Mouse (Mus musculus) frontal cortex, postnatal 10 days (tissue): ENCODE data around the gene Gpr158.

Source experiments
- DNase-seq, 2 experiments: peaks; one replicate each; pipeline ENCODE4 v3.0.0; 2022; ENCODE audit warnings: low spot score in 2 of 2, mixed read lengths in 1 of 2

Gpr158 gene

DNA sequence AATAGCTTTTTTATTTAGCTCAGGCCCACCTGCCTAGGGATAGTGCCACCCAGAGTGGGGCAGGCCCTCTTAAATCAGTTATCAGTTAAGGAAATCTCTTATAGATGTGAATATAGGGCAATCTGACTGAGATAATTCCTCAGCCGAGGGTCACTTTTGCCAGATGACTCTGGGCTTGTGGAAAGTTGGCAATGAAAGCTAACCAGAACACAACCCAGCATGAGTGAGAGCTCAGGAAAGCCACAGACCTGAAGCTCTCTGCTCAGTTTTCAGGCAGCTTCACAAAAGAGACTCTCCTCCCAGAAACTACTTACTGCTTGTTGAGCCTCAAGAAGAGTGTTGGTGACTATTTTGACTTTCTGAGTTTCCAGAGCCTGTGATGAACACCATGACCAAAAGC lies 264.8 kb downstream of the Gpr158 start:
- no peak for DNase-seq

DNA sequence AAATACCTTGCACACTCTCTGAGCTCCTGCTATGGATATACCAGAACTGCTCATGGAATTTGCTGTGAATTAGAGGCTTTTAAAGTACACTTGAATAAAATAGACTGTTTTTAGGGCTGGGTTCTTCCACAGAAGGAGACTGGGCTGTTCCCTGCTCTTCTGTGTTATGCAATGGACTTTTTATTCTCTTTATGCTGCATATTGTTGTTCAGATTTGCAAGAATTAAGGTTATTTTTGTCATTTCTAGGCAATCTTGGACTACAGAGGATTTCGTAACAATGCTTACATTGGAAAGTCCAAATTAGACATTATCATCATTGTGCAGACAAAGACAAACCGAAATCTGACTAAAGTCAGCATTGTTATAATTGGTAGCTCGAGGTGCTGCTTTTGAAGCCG lies 298.4 kb downstream of the Gpr158 start:
- DNase-seq, result no peak

DNA sequence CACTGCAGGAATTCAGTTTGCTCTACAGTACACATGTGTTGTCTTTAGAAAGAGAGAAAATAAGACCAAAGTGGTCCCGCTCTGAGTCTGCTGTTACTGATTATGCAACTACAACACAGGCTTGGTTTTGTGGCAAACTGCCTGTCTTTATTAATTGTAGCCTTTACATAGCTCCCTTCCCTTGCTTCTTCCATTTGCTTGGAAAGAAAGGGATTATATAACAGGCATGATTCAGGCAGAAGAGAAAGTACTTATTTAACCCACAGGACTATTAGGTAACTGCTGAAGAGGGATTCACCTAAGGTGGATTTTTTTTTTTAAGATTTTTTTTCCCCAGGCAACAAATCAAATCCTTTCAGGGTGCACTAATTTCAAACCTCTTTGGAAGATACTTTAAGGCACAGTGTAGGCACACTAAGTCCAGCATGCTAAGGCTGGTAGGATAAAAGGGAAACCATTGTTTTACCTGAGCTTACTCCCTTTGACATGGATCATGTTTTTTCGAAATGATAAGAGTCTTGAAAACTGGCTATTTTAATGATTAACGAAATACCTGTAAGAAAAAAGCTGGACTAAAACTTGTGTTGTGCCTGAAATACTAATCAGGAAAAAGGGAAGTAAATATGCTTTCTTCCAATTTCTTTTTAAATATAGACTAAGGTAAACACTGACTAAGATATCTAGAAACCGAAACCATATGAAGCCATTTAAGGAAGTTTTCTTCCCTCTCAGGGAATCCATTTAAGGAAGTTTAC lies 308.9 kb downstream of the Gpr158 start:
- no peak for DNase-seq

DNA sequence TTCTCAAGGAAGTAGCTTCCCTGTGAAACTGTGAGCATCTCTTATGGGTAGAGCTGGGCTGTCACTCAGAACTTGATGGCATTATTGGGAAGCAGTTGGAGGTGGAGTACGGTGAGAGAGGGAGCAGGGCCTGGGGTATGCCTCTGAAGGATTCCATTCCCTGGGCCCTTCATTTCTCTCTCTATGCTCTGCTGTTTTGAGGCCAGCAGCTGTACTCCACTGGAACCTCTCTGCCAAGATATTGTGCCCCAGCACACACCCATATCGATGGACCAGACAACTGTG lies 309.4 kb downstream of the Gpr158 start:
- DNase-seq, result no peak

DNA sequence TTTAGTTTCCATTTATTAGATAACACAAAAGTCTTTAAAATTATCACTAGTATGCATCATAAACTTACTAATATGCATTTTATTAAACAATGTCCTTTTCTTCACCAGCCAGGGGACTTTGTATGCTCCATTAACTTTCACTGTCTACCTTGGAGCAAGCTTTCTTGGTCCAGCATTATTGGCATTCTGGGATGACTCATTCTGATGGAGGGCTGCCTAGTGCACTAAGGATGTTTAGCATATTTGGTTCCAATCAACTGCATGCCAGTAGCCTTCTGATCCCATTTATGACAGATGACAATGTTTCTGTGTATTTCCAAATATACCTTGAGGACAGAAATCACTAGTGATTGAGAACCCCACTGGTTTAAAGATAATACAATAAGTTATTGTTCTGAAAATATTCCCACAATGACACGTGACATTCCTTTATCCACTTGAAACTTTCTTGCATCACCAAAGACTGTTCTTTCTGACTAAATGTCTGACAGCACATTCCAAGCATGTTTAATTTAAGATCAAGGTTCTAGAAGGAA lies 313.5 kb downstream of the Gpr158 start:
- no peak for DNase-seq

DNA sequence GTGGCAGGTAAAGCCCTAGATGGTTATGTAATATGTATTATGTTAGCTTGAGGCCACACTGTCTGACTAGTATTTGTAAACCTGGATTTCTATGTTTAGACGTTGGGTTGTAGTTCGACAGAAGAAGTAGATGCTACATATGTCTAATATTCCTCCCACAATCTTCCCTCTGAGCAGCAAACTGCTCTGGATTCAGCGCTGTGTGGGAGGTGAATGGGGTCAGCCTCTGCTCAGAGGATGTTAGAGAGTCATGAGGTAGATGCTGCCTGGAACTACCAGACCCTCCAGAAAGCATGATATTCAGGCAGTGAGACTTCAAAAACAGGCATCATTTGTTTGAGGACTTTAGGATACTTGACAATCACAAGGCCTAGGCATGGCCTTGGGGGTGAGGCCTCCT lies 317.4 kb downstream of the Gpr158 start:
- DNase-seq, result no peak

DNA sequence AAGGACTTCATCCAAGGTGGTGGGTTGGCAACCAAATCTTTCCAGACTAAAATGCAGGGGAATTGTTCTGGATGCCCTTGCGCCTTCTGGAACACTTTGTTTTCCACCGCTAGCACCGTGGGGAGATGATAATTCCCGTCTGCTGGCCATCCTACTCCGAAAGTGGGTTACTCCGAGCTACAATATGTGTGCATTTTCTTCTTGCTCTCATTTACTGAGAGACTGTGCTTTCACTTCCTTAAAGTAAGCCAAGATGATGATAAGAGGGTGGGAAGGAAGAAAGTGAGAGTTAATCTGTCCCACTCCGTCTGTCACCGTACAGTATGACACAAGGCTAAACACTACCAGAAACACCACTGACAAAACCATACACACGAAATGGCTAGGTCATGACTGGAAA lies 325.8 kb downstream of the Gpr158 start:
- DNase-seq, result no peak

DNA sequence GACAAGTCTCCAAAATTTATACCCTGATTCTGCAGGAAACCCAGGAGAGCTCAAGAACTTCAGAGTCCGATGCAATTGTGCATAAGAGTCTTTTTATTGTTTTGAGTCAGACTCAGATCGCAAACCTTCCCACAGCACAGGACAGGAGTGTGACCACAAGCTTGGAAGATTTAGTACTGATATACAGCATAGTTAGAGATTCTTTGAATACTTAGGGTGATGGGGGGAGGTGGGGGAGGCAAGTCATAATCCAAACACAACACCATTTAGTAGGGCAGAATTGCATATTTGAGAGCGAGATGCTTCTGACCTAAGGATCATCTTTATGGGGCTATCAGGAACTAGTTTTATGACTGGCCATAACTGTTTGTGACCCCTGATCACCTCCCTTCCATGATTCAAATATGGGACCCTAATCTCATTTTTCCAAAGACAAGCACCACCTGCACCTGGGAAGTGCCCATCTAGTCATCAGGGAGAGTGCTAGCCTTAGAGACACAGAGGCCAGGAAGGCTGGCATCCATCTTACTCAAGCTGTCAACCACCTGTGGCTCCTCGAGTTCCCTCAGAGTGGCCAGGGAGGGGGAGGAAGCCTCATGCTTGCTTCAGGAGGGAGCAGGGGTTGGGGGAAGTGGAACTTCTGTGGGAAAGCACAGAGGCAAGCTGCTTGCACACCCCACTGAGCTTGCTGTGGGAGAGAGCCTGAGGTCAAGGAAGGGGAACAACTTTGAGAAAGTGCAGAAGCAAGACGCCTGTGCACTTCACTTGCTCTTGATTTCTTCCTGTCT lies 326.7 kb downstream of the Gpr158 start:
- DNase-seq, result no peak

DNA sequence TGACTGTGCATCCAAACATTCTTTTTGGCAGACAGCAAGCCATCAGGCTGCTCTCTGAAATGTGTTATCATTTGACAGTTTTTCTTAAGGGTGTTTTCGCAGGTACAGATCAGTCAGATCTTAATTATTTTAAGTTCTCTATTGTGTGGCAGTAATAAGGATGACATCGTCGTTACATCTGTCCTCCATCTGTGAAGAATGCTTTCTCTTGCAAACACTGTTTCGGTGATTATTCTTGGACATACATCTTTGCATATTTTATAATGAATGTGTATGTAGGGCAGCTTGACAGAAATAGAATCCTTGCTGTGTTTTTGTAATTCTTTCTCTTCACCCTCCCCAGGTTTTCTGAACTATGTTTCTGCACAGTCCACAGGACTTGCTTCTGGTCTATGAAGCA lies 360.7 kb downstream of the Gpr158 start:
- DNase-seq, result no peak

DNA sequence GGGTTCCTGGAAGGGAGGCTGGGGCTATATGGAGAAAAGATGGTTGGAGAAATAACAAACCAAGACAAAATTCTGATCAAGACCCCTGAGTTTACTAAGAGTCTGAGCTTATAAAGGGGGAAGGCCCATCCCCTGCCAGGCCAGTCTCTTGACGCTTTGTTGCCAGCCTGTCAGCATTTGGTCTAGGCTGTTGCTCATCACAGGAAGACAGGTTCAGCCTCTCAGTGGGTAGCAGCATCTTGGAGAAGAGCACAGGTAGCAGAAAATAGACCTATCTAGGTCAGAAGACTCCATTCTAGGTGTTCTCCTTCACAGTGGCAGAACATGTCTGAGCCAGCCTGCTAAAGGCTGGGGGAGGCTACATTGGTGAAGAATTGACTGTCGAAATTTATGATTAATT lies 416.4 kb downstream of the Gpr158 start:
- no peak for DNase-seq

DNA sequence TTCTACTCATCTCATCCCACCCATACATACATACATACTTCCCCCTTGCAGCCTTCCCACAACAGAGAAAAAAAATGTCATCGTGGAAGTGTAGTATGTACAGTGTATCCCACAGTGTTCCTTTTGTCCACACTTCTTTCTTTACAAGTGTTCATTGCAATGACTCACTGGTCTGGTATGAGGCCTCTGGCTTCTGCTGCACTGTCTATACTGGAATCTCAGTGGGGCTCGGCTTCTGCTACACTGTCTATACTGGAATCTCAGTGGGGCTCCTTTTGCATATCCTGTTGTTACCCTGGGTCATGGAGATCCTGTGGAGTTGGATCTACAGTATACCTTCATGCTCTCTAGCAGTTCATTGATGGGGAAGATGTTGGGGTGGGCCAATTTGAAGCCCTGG lies 425.8 kb downstream of the Gpr158 start:
- DNase-seq, result no peak

DNA sequence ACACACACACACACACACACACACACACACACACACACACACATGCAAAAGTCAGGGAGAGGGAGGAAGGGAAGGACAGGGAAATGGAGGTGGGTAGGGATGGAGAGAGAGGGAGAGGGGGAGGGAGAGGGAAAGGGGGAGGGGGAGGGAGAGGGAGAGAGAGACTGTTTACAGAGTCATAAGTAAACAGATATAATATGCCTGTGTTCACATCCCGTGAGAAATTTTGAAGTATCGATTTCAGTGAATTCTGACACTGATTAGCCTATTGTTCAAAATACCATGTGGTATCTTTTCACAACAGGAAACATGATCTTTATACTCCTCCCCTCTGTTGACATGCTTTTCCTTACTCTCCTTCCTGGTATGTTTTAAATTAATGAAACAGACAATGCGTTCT lies 432.3 kb downstream of the Gpr158 start:
- no peak for DNase-seq

DNA sequence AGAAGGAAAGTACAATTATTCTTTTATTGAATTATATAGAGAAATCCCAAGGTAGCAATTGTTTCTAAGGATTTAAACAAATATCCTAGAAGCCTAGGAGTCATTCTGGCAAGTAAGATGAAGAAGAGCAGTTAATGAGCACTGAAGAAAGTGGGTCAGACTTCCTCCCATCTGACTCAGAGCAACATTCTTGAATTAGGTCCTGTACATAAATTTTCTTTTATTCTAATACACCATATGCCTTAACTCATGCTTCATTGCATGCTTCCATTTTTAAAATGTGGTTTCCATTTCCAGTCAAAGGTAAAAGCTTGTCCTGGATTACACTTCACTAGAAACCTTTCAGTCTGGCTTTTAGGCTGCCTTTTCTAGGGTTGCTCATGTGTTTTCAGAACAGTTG lies 432.7 kb downstream of the Gpr158 start:
- no peak for DNase-seq

DNA sequence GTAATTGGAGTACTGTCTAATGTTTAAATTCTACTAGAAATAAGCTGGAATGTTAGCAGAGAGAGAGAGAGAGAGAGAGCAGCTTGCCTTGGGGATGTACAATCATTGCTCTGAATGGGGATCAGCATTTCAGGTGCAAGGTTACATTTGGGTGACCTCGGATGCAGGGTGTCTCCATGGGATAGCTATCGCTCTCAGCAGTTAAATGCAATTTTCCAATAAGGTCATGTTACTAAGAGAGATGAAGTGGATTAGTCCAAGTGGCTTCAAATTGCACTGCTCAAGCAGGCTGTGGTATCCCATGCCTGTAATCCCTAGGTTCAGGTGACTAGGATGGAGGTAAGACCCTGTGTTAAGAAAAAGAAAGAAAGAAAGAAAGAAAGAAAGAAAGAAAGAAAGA lies 441.2 kb downstream of the Gpr158 start:
- no peak for DNase-seq

DNA sequence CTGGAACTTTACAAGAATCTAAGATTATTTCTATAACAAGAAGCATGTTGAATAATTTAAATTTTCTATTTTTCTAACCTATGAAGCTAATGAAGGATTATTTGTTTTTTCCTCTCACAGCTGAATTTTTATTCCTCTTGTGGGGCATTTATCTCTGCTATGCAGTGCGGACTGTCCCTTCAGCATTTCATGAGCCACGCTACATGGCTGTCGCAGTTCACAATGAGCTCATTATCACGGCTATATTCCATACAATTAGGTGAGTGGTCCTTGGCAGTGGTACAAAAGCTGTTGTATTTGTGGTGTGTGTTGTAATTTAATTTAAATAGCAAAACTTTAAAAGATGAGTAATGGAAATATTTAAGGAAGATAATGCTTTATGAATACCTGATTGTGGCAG lies 443.1 kb downstream of the Gpr158 start:
- DNase-seq, result no peak

DNA sequence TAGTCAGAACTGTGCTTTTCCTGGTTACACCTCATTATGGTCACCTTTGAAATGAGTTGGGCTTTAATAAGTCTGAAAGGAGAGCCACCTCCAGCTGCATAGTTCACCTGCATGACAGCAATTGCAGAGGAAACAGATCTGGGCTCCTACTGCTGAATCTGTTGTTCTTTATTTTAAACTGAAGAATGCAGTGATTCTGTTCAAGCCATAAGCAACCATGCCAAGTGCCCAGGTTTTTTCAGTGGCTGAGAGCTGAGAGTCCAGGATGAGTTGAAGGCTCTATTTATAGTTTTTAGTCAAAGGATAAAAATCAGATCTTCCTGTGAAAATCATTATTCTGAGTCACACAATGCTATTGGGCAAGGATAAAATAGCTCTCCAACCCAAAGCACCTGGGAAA lies 496.7 kb downstream of the Gpr158 start:
- no peak for DNase-seq
